Mouse (Mus musculus) forebrain, embryonic 14.5 days (tissue): ENCODE data around the gene Nt5dc1. TPM values are rescaled to one million over a fixed set of nuclear protein-coding genes. Genes with fewer than 3 reads are reported as not detected.

Experiments used
- ATAC-seq: fragments of 200-750 bp; cut with Nextera tagmentation; 2 replicates; pipeline ENCODE4 v1.8.0; 2017; ENCODE audit warnings: mild to moderate bottlenecking, moderate library complexity
- DNase-seq: peaks from one replicate; pipeline ENCODE4 v3.0.0-alpha.2; 2015; ENCODE audit warnings: low spot score
- H3K27ac ChIP-seq: fragments of 300-500 bp; sonication (generic); 2 replicates; pipeline ENCODE4 v1.5.1; 2014; ENCODE audit warnings: low read depth, mild to moderate bottlenecking, control low read depth, low read length, moderate library complexity
- H3K27me3 ChIP-seq: fragments of 300-500 bp; sonication (generic); replicated peaks from 2 replicates; pipeline ENCODE4 v1.6.1; 2014; ENCODE audit warnings: low read length, control low read depth, mixed read lengths; ENCODE audit not compliant: control insufficient read depth, insufficient read depth
- H3K36me3 ChIP-seq: fragments of 300-500 bp; sonication (generic); 2 replicates; pipeline ENCODE4 v1.6.1; 2014; ENCODE audit warnings: low read length, control low read depth; ENCODE audit not compliant: control insufficient read depth, insufficient read depth
- H3K4me1 ChIP-seq: fragments of 300-500 bp; sonication (generic); 2 replicates; pipeline ENCODE4 v1.6.1; 2014; ENCODE audit warnings: antibody characterized with exemption, low read length, control low read depth; ENCODE audit not compliant: control insufficient read depth, insufficient read depth
- H3K4me2 ChIP-seq: fragments of 300-500 bp; sonication (generic); 2 replicates; pipeline ENCODE4 v1.6.1; 2014; ENCODE audit warnings: mild to moderate bottlenecking, control low read depth, low read length
- H3K4me3 ChIP-seq: fragments of 300-500 bp; sonication (generic); 2 replicates; pipeline ENCODE4 v1.5.1; 2014; ENCODE audit warnings: low read depth, low read length, control low read depth
- H3K9ac ChIP-seq: fragments of 300-500 bp; sonication (generic); 2 replicates; pipeline ENCODE4 v1.6.1; 2014; ENCODE audit warnings: mild to moderate bottlenecking, low read length, control low read depth, moderate library complexity
- H3K9me3 ChIP-seq: fragments of 300-500 bp; sonication (generic); replicated peaks from 2 replicates; pipeline ENCODE4 v1.6.1; 2016; ENCODE audit warnings: low read length, control low read depth, mixed read lengths; ENCODE audit not compliant: control insufficient read depth
- WGBS: fragments of 180-500 bp; shearing (Covaris S2); extraction: QIAGEN DNeasy Blood & Tissue Kit; methylation state at CpG from one replicate; pipeline ENCODE4 v1.1.7; 2014; 5-methylcytosine and 5-hydroxymethylcytosine counted together
- polyA plus RNA-seq: library from polyadenylated mRNA; unstranded; fragments of >200 nt; fragmentation: Nextera tagmentation; extraction: Ambion mirVana; gene quantifications from 2 replicates; pipeline ENCODE4 v1.2.1, GENCODE M21; 2014

The Nt5dc1 gene
- polyA plus RNA-seq, 1 experiment from 2014 or later: 3.6 TPM

- ATAC-seq (peak; percentile 6; the same call in 1 of the 2 replicates), DNase-seq (no peak)
- Histone ChIP-seq H3K9me3 (no peaks in the 10 kb centered on the region), H3K9ac (peak overlapping the region; percentile 95), H3K27ac (peak overlapping the region; percentile 99), H3K36me3 (0 out of 2 replicates have a peak, but pooled peaks cover 6% of the 10 kb centered on the region), H3K4me2 (peak overlapping the region; percentile 82), H3K4me1 (peaks cover 14% of the 10 kb centered on the region), H3K27me3 (no peaks in the 10 kb centered on the region), H3K4me3 (peak overlapping the region; percentile 69)
- 45% methylated on average over 25 of the region's 25 CpGs for WGBS
Measured at GRCm38 (mm10) chr10:34297980-34298753, 120.2 kb downstream of the Nt5dc1 start.

GRCm38 (mm10) chr10:34297299-34297979, 120.9 kb downstream of the Nt5dc1 start, which contains the start of gene Tspyl4:
Gene Tspyl4, plus strand, starts transcription at chr10:34297442.
- under 1% methylated on average over 38 of the region's 38 CpGs for WGBS
- Histone ChIP-seq H3K36me3 (0 out of 2 replicates have a peak, but pooled peaks cover under 1% of the 10 kb centered on the region), H3K9ac (peak within 1 kb of the TSS; percentile 95), H3K9me3 (no peaks in the 10 kb centered on the region), H3K4me3 (peak within 1 kb of the TSS; percentile 69), H3K27me3 (no peaks in the 10 kb centered on the region), H3K4me1 (peaks cover 14% of the 10 kb centered on the region), H3K4me2 (peak within 1 kb of the TSS; percentile 82), H3K27ac (peak within 1 kb of the TSS; percentile 99)
- ATAC-seq (peak; percentile 98), DNase-seq (peak; percentile 99)

- 2% methylated on average over 13 of the region's 13 CpGs for WGBS
Measured at GRCm38 (mm10) chr10:34296911-34297298, 121.4 kb downstream of the Nt5dc1 start.

GRCm38 (mm10) chr10:34282420-34283238, 135.7 kb downstream of the Nt5dc1 start:
- H3K4me1 ChIP-seq: peaks cover 17% of the 10 kb centered on the region
- peaks cover 5% of the 10 kb centered on the region; the same call in 1 of the 2 replicates for H3K36me3 ChIP-seq
- peak overlapping the region; percentile 88 for H3K27ac ChIP-seq
- H3K27me3 ChIP-seq: no peaks in the 10 kb centered on the region
- H3K4me2 ChIP-seq: peak overlapping the region; percentile 86
- H3K4me3 ChIP-seq: peak overlapping the region; percentile 94
- H3K9ac ChIP-seq: peak overlapping the region; percentile 96
- ATAC-seq (no peak; the same call in none of the 2 replicates), DNase-seq (peak; percentile 39)
- no peaks in the 10 kb centered on the region for H3K9me3 ChIP-seq
- WGBS: 4% methylated on average over 47 of the region's 47 CpGs

More at GRCm38 (mm10) chr10:34296911-34297298, 121.4 kb downstream of the Nt5dc1 start:
- H3K4me3 ChIP-seq: peak overlapping the region; percentile 69
- H3K4me1 ChIP-seq: peaks cover 14% of the 10 kb centered on the region
- H3K27me3 ChIP-seq: no peaks in the 10 kb centered on the region
- no peaks in the 10 kb centered on the region for H3K36me3 ChIP-seq
- ATAC-seq (peak; percentile 32), DNase-seq (no peak)
- H3K4me2 ChIP-seq: peak overlapping the region; percentile 82
- H3K9me3 ChIP-seq: no peaks in the 10 kb centered on the region
- peak overlapping the region; percentile 77 for H3K27ac ChIP-seq
- peak overlapping the region; percentile 95 for H3K9ac ChIP-seq

GRCm38 (mm10) chr10:34281962-34282388, 136.4 kb downstream of the Nt5dc1 start, which contains the start of gene Tspyl1:
Gene Tspyl1, plus strand, starts transcription at chr10:34282190.
- no peaks in the 10 kb centered on the region for H3K36me3 ChIP-seq
- H3K27me3 ChIP-seq: no peaks in the 10 kb centered on the region
- ATAC-seq: peak; percentile 98
- under 1% methylated on average over 38 of the region's 38 CpGs for WGBS
- H3K4me1 ChIP-seq: peaks cover 17% of the 10 kb centered on the region
- peak within 1 kb of the TSS; percentile 88 for H3K27ac ChIP-seq
- peak; percentile 99 for DNase-seq
- H3K4me2 ChIP-seq: peak within 1 kb of the TSS; percentile 86
- H3K4me3 ChIP-seq: peak within 1 kb of the TSS; percentile 94
- H3K9me3 ChIP-seq: no peaks in the 10 kb centered on the region
- H3K9ac ChIP-seq: peak within 1 kb of the TSS; percentile 96

GRCm38 (mm10) chr10:34281211-34281961, 137.0 kb downstream of the Nt5dc1 start:
- Histone ChIP-seq H3K27me3 (no peaks in the 10 kb centered on the region), H3K4me1 (peaks cover 17% of the 10 kb centered on the region), H3K9me3 (no peaks in the 10 kb centered on the region), H3K4me3 (peak overlapping the region; percentile 94), H3K4me2 (peak overlapping the region; percentile 86), H3K9ac (peak overlapping the region; percentile 96), H3K27ac (peak overlapping the region; percentile 88), H3K36me3 (no peaks in the 10 kb centered on the region)
- DNase-seq: peak; percentile 50
- ATAC-seq: no peak; the same call in 1 of the 2 replicates
- 20% methylated on average over 14 of the region's 14 CpGs for WGBS

- DNase-seq (peak; percentile 92), ATAC-seq (peak; percentile 19)
- Histone ChIP-seq H3K27me3 (no peaks in the 10 kb centered on the region), H3K4me2 (peak overlapping the region; percentile 86), H3K9ac (no peak overlapping the region), H3K4me3 (peak overlapping the region; percentile 94; the same call in 1 of the 2 replicates), H3K27ac (no peak overlapping the region), H3K36me3 (no peaks in the 10 kb centered on the region), H3K9me3 (no peaks in the 10 kb centered on the region), H3K4me1 (peaks cover 17% of the 10 kb centered on the region)
- WGBS: 28% methylated on average over 13 of the region's 13 CpGs
Measured at GRCm38 (mm10) chr10:34280591-34281175, 137.7 kb downstream of the Nt5dc1 start.
